Mouse (Mus musculus) MEL-GATA-1-ER (cell line): ENCODE data around the gene Tmem253.
A peak's percentile ranks its signal among the peaks of the same experiment; 100 is the strongest.

Experiments
- DNase-seq: peaks from one replicate; pipeline ENCODE4 v3.0.0-alpha.2; 2012; ENCODE audit warnings: low read depth; ENCODE audit errors: extremely low read depth

Tmem253 gene

GRCm38 (mm10) chr14:52006771-52007170, 8.7 kb upstream of the Tmem253 start:
- no peak for DNase-seq

GRCm38 (mm10) chr14:52008321-52009203, 6.9 kb upstream of the Tmem253 start:
- DNase-seq: no peak

- no peak for DNase-seq
Observed at GRCm38 (mm10) chr14:52009361-52009760, 6.1 kb upstream of the Tmem253 start.

- DNase-seq: no peak
Observed at GRCm38 (mm10) chr14:52009841-52010240, 5.6 kb upstream of the Tmem253 start.

- DNase-seq: no peak
Observed at GRCm38 (mm10) chr14:52010446-52011111, 4.9 kb upstream of the Tmem253 start.

GRCm38 (mm10) chr14:52011683-52012082, 3.8 kb upstream of the Tmem253 start:
- no peak for DNase-seq

GRCm38 (mm10) chr14:52012085-52012484, 3.4 kb upstream of the Tmem253 start:
- DNase-seq: no peak

- DNase-seq: no peak
Observed at GRCm38 (mm10) chr14:52012553-52012952, 2.9 kb upstream of the Tmem253 start.

- no peak for DNase-seq
Observed at GRCm38 (mm10) chr14:52013021-52013610, 2.3 kb upstream of the Tmem253 start.

- no peak for DNase-seq
Observed at GRCm38 (mm10) chr14:52013771-52014219, 1.7 kb upstream of the Tmem253 start.

GRCm38 (mm10) chr14:52014271-52014760, 1.1 kb upstream of the Tmem253 start:
- DNase-seq: no peak

GRCm38 (mm10) chr14:52014761-52015311, 622 bp upstream of the Tmem253 start:
- no peak for DNase-seq

GRCm38 (mm10) chr14:52016625-52017405, 1.4 kb downstream of the Tmem253 start:
- DNase-seq: no peak

GRCm38 (mm10) chr14:52017662-52018061, 2.2 kb downstream of the Tmem253 start:
- DNase-seq: no peak

- DNase-seq: no peak
Observed at GRCm38 (mm10) chr14:52018248-52019050, 3.0 kb downstream of the Tmem253 start.

- DNase-seq: no peak
Observed at GRCm38 (mm10) chr14:52019051-52019589, 3.7 kb downstream of the Tmem253 start.

- peak; percentile 93 for DNase-seq
Observed at GRCm38 (mm10) chr14:52019590-52020340, 4.3 kb downstream of the Tmem253 start.

GRCm38 (mm10) chr14:52020486-52021137, 5.2 kb downstream of the Tmem253 start, which contains the start of gene Zfp219:
Gene Zfp219 (minus strand): TSS chr14:52020733.
- peak; percentile 96 for DNase-seq
